Mouse (Mus musculus) lung, embryonic 14.5 days (tissue): ENCODE measurements at regions not wholly inside any gene's neighbourhood (a gene's known extent, or its start where the extent isn't known, plus 50 kb on each side); places are given as distances from the start of the nearest gene placed in this dataset.

Source experiments
- ATAC-seq: fragments of 200-750 bp; cut with Nextera tagmentation; 2 replicates; pipeline ENCODE4 v1.8.0; 2017; ENCODE audit warnings: mild to moderate bottlenecking, moderate TSS enrichment, moderate library complexity; ENCODE audit not compliant: insufficient read depth
- DNase-seq: peaks from one replicate; pipeline ENCODE4 v3.0.0-alpha.2; 2015
- H3K27ac ChIP-seq: fragments of 300-500 bp; sonication (generic); 2 replicates; pipeline ENCODE4 v1.5.1; 2014; ENCODE audit warnings: low read depth, mild to moderate bottlenecking, moderate library complexity
- H3K27me3 ChIP-seq: fragments of 300-500 bp; sonication (generic); 2 replicates; pipeline ENCODE4 v1.6.1; 2014; ENCODE audit warnings: low read length, control low read depth; ENCODE audit not compliant: insufficient read depth
- H3K36me3 ChIP-seq: fragments of 300-500 bp; sonication (generic); 2 replicates; pipeline ENCODE4 v1.6.1; 2014; ENCODE audit warnings: control low read depth; ENCODE audit not compliant: insufficient read depth
- H3K4me1 ChIP-seq: fragments of 300-500 bp; sonication (generic); 2 replicates; pipeline ENCODE4 v1.6.1; 2014; ENCODE audit warnings: antibody characterized with exemption, control low read depth; ENCODE audit not compliant: insufficient read depth
- H3K4me2 ChIP-seq: fragments of 300-500 bp; sonication (generic); 2 replicates; pipeline ENCODE4 v1.6.1; 2014; ENCODE audit warnings: mild to moderate bottlenecking
- H3K4me3 ChIP-seq: fragments of 300-500 bp; sonication (generic); 2 replicates; pipeline ENCODE4 v1.5.1; 2014; ENCODE audit warnings: low read depth, low read length
- H3K9ac ChIP-seq: fragments of 300-500 bp; sonication (generic); 2 replicates; pipeline ENCODE4 v1.6.1; 2014
- H3K9me3 ChIP-seq: fragments of 300-500 bp; sonication (generic); 2 replicates; pipeline ENCODE4 v1.6.1; 2016; ENCODE audit warnings: low read depth, low read length, control low read depth
- CTCF ChIP-seq: IDR thresholded peaks from 2 replicates; pipeline ENCODE4 v1.5.1; 2016; ENCODE audit warnings: antibody characterized with exemption, low read depth
- WGBS: fragments of 180-500 bp; shearing (Covaris S2); extraction: QIAGEN DNeasy Blood & Tissue Kit; methylation state at CpG from one replicate; pipeline ENCODE4 v1.1.7; 2014; 5-methylcytosine and 5-hydroxymethylcytosine counted together

GRCm38 (mm10) chr4:81101049-81101448 is 190.6 kb downstream of the Lurap1l start:
- no peak for ATAC-seq
- Histone ChIP-seq H3K9me3 (no peaks in the 10 kb centered on the region), H3K4me1 (no peaks in the 10 kb centered on the region), H3K36me3 (no peaks in the 10 kb centered on the region), H3K9ac (no peak overlapping the region), H3K27me3 (no peaks in the 10 kb centered on the region), H3K4me3 (no peak overlapping the region), H3K4me2 (no peak overlapping the region), H3K27ac (no peak overlapping the region)
- WGBS = 52% methylated on average over 2 of the region's 2 CpGs
- TF ChIP-seq CTCF = no peak
- DNase-seq = no peak

DNA sequence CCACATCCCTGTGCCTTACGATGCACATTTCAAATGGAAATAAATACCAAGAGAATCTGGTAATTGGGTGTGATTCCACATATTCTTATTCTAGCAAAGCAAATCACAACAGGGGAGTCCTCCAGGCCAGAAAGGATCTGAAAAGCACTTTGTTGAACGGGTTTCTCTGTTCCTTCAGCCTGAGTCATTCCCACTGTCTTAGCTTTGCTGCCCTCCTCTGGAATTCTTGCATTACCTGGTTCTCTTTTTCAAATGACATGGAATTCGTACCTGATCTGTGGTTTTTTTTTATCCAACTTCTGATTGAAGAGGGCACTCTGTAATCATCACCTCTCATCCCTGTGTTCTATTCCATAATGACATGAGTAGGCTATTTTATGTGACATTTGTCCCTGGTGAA is 200.9 kb downstream of the Lurap1l start:
- H3K27me3 ChIP-seq = no peaks in the 10 kb centered on the region
- no peak overlapping the region for H3K9ac ChIP-seq
- WGBS = 43% methylated on average over 3 of the region's 3 CpGs
- no peaks in the 10 kb centered on the region for H3K9me3 ChIP-seq
- DNase-seq (peak; percentile 46), ATAC-seq (no peak)
- H3K4me2 ChIP-seq = no peak overlapping the region
- H3K27ac ChIP-seq = no peak overlapping the region
- peak; percentile 61 for TF ChIP-seq CTCF
- no peaks in the 10 kb centered on the region for H3K36me3 ChIP-seq
- no peaks in the 10 kb centered on the region for H3K4me1 ChIP-seq
- no peak overlapping the region for H3K4me3 ChIP-seq

- no peaks in the 10 kb centered on the region for H3K27me3 ChIP-seq
- no peak overlapping the region for H3K9ac ChIP-seq
- no peaks in the 10 kb centered on the region for H3K4me1 ChIP-seq
- no peak for TF ChIP-seq CTCF
- no peak overlapping the region for H3K27ac ChIP-seq
- H3K36me3 ChIP-seq = no peaks in the 10 kb centered on the region
- no peaks in the 10 kb centered on the region for H3K9me3 ChIP-seq
- ATAC-seq (no peak), DNase-seq (no peak)
- H3K4me2 ChIP-seq = no peak overlapping the region
- 75% methylated on average over 7 of the region's 7 CpGs for WGBS
- H3K4me3 ChIP-seq = no peak overlapping the region
These were observed 206.0 kb downstream of the Lurap1l start for GRCm38 (mm10) chr4:81116411-81116810.

GRCm38 (mm10) chr4:81124155-81124554 is 213.7 kb downstream of the Lurap1l start:
- Histone ChIP-seq H3K4me1 (no peaks in the 10 kb centered on the region), H3K9me3 (no peaks in the 10 kb centered on the region; the same call in 1 of the 2 replicates), H3K27ac (no peak overlapping the region), H3K4me2 (no peak overlapping the region), H3K4me3 (no peak overlapping the region), H3K36me3 (no peaks in the 10 kb centered on the region), H3K9ac (no peak overlapping the region), H3K27me3 (no peaks in the 10 kb centered on the region)
- no peak for TF ChIP-seq CTCF
- WGBS = 55% methylated on average over 3 of the region's 3 CpGs
- DNase-seq (no peak), ATAC-seq (no peak)

DNA sequence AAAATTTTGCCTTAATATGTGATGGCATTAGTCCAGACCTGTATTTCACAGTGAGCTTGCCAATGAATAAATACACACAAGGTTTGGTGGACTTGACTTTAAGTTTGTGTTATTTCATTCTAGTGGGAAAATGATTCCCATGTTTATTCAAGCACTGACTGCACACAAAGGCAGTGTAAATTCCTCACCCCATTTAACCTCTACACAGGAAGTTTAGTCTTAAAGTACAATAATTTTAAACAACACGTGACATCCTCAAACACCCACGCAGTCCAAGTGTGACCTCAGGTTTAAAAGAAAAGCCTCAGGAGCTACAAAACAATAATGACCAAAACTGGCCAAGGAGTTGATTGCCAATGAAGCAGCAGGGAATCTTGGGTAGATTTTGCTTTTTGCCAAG is 219.4 kb downstream of the Lurap1l start:
- ATAC-seq (peak; percentile 75; the same call in 1 of the 2 replicates), DNase-seq (peak; percentile 69)
- TF ChIP-seq CTCF = no peak
- Histone ChIP-seq H3K9ac (no peak overlapping the region), H3K4me1 (no peaks in the 10 kb centered on the region), H3K9me3 (no peaks in the 10 kb centered on the region; the same call in 1 of the 2 replicates), H3K4me3 (no peak overlapping the region), H3K27me3 (no peaks in the 10 kb centered on the region), H3K36me3 (no peaks in the 10 kb centered on the region), H3K4me2 (no peak overlapping the region), H3K27ac (no peak overlapping the region)
- WGBS = 11% methylated on average over 2 of the region's 2 CpGs

- ATAC-seq = no peak
- no peak for DNase-seq
- H3K27me3 ChIP-seq = no peaks in the 10 kb centered on the region
- H3K9me3 ChIP-seq = no peaks in the 10 kb centered on the region
- WGBS = 77% methylated on average over 2 of the region's 2 CpGs
- no peak for TF ChIP-seq CTCF
- no peak overlapping the region for H3K9ac ChIP-seq
- H3K4me3 ChIP-seq = no peak overlapping the region
- no peaks in the 10 kb centered on the region for H3K36me3 ChIP-seq
- H3K4me2 ChIP-seq = no peak overlapping the region
- no peaks in the 10 kb centered on the region for H3K4me1 ChIP-seq
- no peak overlapping the region for H3K27ac ChIP-seq
These were observed 262.7 kb downstream of the Lurap1l start for GRCm38 (mm10) chr4:81173111-81173510.

- no peak overlapping the region for H3K4me3 ChIP-seq
- no peaks in the 10 kb centered on the region for H3K9me3 ChIP-seq
- H3K4me2 ChIP-seq = no peak overlapping the region
- no peak overlapping the region for H3K9ac ChIP-seq
- DNase-seq (peak; percentile 54), ATAC-seq (no peak; the same call in 1 of the 2 replicates)
- peaks cover 2% of the 10 kb centered on the region; the same call in 1 of the 2 replicates for H3K4me1 ChIP-seq
- peak overlapping the region; percentile 38; the same call in 1 of the 2 replicates for H3K27ac ChIP-seq
- H3K36me3 ChIP-seq = no peaks in the 10 kb centered on the region
- 36% methylated on average over 11 of the region's 11 CpGs for WGBS
- no peaks in the 10 kb centered on the region for H3K27me3 ChIP-seq
- TF ChIP-seq CTCF = no peak
These were observed 265.1 kb downstream of the Mpdz start for GRCm38 (mm10) chr4:81177443-81178041.
